Mouse (Mus musculus) right cerebral cortex, adult 2 months (tissue): ENCODE measurements around the gene Gpm6b.

Source experiments
- DNase-seq, 2 experiments: peaks; one replicate each; pipeline ENCODE4 v3.0.0; 2021 to 2022; ENCODE audit warnings: low spot score in 2 of 2

The Gpm6b gene

DNA sequence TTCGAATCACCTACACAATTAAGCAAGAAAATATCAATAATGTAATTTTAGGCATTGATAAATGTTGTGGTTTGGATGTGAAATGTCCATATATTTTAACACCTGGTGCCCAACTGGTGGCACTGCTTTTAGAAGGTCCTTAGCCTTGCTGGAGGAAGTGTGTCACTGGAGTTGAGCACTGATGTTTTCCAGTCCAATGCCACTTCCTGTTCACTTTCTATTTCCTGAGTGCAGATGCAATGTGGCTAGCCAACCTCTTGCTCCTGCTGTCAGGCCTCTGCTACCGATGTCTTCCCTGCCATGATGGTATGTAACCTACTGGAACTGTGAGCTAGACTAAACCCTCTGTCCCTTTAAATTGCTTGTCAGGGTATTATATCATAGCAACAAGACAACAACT lies 65.6 kb downstream of the Gpm6b start:
- DNase-seq: no peak

DNA sequence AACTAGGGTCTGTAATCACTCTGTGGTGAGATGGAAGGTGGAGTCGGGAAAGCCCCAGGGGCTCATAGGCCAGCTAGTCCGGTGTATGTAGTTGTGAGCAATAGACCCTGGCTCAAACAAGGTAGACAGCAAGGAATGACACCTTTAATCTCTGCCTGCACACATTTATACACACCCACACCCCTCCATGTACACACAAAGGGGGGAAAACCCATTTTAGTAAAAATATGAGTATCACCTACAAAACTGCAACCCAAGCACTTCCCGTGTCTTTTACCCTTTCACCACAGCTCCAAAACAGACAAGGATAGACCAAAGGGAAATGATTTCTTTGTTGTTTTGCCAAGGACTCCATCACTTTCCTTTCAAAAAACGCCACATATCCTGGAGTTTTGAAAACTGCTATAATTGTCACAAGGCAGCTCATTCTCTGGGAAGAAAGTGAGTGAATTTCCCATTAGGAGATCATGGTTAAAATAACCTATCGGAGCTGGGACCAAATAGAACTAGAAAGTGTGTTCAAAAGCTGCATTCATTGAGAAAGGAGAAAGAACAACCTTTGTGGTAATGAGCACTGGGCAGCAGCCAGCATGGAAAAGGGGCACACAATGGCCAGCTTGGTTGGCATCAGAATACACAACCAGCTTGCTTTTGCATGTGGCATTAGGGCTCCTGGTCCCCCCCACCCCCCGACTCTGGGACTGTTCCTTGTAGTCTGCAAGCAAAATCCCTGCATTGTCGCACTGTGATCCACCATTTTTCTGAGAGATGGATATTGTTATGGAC lies 68.9 kb downstream of the Gpm6b start:
- no peak for DNase-seq

DNA sequence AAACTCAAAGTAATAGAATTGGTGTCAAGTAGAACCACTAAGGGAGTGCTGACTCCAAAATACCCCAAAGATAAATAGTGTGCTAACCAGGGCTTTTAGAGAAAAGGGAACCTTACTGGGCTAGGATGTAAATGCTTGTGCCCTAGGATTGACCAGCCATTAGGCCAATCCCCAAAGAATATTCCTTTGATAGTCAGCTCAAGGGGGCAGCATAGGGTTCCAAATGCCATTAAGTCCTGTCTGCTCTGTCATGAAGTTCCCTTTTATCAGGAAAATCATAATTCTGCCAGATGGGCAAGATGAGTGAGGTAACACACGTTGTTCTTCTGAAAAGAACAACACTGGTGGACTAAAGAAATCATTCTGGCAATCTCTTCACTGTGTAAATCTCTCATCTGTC lies 70.1 kb downstream of the Gpm6b start:
- no peak for DNase-seq

DNA sequence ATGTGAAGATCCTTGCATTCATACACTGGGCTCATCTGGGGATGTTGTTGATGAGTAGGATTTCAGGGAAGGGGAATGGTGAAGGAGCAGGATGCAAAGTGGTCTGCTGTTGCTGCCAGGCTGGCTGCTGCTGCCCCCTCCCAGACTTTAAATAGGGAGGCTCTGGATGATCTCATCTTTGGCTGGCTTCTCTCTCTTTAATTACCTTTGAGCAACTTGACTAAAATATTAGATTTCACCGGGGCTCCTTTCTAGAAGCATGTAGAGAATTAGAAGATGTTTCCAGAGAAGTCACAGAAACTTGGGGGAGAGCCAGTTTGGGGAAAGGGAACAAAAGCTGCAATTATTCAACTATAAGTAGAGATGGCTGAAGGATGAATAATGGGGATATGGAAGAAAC lies 76.5 kb downstream of the Gpm6b start:
- no peak for DNase-seq

DNA sequence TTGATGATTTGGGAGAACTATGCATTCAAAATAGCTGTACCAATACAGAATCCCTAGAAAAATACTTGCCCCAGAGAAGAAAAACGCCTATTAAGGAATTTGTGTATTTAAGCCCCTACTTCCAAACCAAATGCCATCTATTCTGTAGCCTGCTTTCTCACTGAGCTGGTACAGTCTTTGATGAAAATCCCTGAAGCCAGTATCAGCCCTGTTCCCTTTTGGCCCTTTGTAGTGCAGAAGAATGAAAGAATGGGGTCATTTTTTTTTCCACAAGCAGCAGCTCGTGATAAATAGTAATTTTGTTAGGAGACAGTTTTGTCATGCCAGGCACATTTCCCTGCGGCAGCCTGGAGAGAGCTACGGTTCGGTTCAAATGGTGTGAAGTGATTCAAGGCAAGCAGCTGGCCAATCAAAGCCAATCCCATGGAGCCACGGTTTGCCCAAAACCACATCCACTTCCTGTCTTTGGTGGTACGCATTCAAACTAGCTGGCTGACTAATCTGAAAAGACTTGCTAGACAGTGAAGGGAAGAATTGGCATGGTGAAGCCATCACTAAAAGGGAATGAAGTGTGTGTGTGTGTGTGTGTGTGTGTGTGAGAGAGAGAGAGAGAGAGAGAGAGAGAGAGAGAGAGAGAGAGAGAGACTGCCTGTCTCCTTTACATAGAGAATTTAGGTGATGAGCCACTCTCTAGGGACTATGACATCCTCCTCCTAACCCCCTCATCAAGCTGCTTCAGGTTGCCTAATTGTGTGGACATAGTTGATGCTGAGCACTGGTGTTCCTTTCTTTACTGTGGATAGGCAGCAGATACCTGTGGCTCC lies 78.1 kb downstream of the Gpm6b start:
- peak; percentile 24 to 32 for DNase-seq

DNA sequence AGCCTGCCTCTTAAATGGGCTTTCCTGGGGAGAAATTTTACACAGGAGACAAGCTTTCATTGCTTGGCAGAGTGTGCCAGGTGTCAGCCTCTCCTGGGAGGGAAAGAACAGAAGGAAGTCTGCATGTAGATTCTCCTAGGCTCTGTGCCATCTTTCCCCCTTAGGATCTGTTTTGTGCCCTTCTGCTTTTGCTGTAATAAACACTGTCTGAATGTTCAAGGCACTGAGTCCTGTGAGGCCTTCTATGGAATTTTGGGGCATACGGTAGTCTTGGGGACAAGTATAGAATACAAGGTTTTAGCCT lies 78.6 kb downstream of the Gpm6b start:
- DNase-seq: no peak

DNA sequence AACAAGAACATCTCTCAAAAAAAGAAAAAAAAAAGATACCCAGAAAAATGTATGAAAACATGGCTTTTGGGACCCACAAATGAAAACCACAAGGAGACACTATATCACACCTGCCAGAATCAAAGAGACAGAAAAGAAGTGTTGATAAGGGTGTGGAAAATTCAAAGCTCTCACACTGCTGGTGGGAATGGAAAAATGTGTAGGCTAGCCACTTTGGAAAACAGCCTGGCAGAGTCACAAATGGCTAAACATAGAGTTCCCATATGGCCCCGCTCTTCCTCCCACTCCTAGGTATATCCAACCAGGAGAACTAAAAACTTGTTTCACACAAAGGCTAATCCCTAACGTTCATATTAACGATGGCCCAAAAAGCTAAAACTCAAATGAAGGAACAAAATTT lies 84.5 kb downstream of the Gpm6b start:
- peak; percentile 24 to 27 for DNase-seq

DNA sequence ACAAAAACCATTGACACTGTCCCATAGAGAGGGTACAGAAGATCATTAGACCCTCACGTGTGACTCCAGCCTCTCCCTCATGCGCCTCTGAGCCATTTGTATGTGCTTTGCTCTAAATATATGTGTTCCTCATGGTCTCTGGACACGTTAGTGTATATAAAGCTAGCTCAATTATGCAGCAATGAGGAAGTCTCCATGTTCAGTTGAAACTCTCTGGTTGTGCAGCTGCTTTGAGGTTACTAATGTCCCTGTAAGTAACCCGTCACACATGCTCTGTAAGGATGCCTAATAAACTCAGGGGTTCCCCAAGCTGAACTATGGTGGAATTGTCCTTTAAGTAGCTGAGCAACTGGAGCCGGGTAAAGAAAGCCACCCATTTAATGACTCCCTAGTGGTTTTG lies 88.9 kb downstream of the Gpm6b start:
- no peak for DNase-seq

DNA sequence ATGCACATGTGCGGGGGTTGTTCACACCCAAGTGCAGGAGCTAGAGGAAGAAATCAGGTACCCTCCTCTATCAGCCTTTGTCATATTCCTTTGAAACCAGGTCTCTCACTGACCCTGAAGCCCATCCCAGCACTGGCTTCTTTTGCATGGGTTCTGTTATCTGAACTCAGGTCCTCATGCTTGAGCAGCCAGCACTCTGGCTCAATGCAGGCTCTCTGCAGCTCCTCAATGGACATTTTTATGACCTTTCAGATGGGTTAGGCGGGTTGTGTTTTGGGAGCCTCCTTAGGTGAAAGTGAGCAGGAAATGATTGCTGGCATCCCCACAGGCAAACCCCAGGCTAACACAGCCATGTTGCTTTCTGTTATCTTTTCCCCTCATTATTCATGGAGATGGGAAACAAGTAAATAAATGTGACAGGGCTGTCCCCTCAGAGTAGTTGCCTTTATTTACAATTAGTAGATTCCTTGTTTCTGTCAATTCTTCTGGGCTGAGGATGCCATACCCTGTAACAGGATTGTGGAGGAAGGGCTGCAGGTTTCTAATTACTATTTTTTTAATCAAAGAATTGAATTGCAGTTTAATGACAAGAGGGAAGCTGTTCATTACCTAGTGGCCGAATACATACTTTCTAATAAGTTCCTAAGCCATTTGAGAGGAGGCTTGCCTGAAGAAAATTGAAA lies 89.6 kb downstream of the Gpm6b start:
- no peak for DNase-seq

DNA sequence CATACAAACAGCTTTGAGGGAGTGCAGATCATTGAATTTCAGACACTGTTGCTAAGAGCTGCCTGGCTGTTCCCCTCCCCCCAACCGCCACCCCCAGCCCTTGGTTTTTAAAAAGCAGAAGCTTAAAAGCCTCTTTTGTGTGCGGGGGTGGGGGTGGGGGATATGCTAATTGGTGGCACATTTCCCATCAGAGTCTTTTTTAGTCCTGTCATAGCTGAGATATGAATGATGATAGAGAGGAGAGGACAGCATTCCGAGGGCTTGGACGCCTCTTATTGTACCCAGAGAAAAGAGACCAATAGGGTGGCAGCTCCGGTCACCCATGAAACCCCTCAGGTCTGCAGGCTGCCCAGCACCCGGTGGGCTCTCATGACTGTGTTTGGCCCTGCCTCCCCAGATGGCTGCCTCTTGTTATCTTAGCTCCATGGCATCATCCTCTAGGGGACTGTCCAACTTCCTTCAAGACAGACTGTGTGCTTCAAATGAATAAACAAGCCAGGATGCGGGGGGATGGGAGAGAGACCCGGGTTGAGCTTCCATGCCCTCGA lies 90.3 kb downstream of the Gpm6b start:
- no peak for DNase-seq

DNA sequence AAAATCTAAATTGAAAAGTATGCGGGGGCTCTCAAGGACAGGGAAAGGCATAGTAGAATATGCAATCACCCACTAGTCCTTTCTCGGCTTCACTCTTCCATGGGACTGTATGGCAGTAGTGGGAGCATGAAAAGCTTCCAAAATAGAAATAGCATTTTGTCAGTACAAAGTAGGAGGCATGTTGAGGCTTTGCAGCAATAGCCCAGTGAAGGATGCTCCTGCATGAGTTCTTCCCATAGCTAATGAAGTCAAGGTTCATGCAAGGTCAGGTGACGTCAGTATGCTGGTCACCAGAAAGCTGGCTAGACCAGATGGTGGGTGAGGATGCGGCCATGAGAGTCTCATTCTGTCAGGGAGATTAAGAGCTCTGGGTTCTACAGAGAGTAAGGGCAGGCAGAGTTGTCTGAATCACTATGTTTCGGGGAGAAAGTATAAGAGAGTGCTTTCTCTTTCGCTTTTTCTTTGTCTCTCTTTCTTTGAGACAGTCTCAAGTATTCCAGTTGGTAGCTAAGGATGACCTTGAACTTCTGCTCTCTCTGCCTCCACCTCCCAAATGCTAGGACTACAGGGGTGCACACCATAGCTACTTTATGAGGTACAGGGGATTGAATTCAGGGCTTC lies 95.9 kb downstream of the Gpm6b start:
- peak in 1 of 2 experiments; percentile 16 for DNase-seq

DNA sequence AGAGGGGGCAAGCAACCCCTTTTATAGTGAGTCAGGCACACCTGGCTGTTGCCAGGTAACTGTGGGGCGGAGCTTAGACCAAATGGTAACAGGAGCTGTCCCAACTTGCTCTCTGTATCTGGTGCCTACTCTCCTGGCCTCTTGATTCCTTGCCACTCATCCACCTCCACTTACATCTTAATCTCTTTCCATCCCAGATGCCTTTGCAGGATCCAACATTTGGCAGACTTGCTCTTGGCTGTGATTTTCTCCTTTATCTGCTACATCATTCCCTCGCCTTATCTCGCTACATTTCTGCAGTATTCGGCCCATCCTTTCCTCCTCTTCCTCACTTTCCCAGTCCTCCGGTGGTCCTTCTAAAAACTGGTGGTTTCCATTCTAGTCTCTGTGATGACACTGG lies 99.6 kb downstream of the Gpm6b start:
- no peak for DNase-seq

DNA sequence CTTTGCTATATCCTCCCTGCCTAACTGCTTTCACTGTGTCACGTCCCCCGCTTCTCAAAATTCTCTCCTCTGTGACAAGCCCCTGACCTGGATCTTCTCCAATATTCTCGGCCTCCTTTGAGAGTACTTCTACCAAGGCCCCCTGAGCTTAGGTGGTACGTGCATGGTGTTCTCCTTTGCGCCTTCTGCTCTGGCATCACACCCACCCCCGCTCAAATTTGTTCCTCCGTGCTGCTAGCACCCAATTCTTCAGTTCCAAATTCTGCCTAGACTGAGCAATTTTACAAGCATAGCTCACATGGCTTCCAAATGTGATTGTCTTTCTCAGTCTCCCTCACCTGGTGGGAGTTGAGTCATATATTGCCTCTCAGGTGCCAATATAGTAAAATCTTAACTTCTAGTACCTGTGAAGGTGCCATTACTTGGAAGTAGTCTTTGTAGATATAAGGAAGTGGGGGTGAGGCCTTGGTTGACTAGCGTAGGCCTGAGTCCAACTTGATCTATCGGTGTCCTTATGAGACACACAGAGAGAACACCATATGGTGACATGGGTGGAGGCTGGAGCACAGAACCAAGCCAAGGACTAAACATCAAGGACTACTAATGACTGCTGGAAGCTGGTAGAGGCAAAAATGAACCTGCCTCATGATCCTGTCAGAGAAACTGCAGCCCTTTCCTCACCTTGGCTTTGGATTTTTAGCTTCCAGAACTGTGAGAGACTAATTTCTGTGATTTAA lies 100.2 kb downstream of the Gpm6b start:
- DNase-seq: peak; percentile 57 to 60

DNA sequence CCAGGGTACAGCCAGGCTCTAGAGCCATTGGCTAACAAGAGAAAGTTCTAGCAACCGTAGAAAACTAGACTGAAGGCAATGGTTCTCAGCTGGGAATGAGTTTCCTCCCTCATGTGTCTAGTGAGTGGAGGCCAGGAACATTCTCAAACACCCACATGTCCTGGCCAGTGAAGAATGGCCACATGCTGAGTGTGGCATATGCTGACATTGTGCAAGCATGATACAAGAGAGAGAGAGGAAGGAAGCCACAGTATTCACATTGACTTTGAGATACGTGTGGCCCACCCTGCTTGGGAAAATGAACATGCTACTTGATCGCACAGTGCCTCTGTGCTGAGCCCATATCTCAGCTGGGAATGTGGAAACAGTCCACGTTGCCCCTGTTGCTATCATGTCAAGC lies 101.2 kb downstream of the Gpm6b start:
- DNase-seq: no peak

DNA sequence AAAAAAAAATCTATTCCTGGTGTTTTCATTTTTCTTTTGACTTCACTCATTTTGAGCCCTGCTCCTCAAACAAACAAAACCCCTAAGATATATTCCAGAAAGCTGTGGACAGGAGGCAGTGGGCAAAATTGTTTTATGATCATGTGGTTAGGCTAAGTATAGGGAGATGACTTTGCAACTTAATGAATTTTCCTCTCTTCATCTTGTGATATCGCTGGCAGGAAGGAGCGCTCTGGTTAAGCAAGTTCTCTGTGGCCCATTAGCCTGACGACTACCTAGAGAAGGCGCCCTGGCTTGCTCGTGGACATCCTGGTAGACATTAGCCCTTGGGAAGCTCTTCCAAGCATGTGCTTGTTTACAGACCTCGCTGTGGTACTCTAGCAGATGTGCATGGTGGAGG lies 103.1 kb downstream of the Gpm6b start:
- no peak for DNase-seq

DNA sequence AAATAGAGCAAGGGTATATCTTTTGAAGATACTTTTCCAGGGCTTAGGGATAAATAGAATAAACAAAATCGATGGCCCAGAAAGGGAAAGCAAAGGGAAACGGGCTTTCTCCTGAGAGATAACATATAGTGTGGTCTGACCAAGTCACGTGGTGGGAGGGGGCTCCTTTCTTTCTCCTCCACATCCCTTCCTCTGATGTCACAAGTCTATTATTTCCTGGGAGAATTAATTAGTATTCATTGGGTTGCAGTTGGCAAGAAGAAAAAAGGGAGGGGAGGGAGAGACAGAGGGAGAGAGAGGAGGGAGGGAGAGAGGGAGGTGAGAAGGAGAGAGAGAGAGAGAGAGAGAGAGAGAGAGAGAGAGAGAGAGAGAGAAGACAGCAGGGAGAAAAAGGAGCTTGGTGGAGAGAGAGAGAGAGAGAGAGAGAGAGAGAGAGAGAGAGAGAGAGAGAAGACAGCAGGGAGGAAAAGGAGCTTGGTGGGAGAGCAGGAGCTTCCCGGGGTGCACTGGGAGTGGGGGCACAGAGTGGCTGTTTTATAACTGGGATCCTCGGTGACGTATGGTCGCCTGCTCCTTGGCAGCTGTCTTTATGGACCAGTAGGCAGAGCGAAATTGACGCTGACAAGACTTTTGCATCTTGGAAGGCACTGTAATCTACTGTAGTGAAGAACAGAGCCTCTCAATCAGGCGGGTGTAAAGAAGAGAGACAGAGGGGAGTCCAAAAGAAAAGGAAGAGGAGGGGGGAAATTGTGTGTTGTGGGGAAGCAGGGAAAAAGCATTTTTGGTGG lies 105.7 kb downstream of the Gpm6b start:
- peak; percentile 57 to 59 for DNase-seq

DNA sequence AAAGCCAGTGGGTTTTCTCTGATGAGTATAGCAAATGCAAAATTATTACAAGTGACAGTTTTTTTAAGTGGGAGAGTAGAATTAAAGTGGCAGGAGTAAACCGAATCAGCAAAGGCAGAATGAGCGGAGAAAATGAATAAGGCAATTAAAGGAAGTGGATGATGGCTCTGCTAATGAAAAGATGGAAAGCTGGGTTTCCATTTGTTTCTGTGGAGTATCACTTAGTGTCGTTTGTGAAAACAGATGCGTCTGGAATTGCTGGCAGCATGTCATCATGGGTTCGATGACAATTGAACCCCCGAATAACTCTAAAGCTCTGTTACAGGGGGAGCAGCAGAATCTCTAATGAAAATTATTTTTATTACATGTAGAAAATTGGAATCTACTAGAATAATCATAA lies 109.4 kb downstream of the Gpm6b start:
- DNase-seq: no peak

DNA sequence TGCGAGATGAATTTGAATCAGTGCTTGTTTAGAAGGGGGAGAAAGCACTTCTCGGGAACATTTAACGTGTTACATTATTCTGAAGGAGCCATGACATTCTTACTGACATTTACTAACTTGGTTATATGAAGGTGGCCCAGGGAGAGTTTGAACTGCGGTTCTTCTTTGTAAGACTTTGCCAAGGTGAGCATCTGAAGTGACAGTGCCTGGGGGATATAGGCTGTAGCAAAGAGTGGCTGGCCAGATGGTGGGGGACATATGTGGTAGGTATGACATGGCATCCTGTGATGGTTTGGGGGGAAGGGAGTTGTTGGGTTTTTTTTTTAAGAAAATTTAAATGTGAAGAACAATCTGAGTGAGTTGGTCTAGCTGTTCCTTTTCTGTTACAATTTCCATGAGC lies 109.9 kb downstream of the Gpm6b start:
- no peak for DNase-seq

DNA sequence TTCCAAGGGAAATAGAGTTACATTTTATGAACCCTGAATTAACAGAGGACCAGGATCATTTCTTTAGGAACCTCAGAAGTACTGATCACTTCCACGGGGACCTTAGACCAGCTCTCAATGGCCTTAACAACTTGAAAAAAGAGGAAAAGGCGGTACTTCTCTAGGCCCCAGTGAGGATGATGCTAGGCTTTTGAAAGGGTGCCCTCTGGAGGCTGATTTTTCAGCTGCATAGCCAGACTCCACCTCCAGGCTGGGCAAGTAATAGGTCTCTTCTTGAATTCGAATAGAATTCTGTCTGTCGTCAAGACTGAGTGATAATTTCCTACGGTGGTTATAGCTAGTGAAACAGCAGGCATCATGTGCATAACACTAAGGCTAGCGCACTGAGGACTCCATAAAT lies 113.1 kb downstream of the Gpm6b start:
- peak; percentile 64 to 80 for DNase-seq

DNA sequence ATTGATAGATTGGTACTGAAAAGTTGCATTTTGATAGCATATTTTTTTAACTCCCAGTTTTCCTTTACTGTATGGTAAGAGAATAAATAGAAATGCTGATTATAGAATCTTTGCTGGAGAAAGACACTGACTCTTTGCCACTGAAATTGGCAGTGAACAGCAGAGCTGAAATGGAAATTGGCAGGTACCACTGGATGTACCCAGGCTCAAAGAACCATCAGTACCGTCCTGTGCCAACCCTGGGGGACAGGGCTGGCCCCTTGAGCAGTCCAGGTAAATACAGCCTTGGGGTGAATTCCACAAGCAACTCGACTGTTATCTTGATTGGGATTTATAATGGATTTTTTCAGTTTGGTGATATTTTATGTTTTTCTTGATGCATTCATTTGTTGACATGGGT lies 114.7 kb downstream of the Gpm6b start:
- DNase-seq: no peak

DNA sequence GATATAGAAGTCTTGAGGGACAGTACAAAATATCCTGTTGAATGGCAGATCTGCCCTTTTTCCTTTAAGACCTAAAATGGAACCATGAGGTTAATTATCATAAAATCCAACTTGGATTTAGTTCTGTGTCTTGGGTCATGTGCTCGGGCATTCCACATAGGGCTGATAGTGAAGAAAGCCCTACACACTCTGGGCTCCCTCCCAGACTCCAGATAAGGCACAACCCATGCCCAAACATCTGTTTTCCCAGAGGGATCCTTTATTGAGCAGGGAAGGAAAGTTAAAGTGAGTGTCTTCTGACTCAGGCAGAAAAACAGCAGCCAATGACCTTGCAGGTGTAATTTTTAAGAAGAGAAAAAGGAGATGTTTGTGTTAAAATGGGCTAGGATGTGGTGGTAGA lies 116.2 kb downstream of the Gpm6b start:
- no peak for DNase-seq
